Mouse (Mus musculus) gastrocnemius, postnatal 4 days (tissue): ENCODE data around the gene Eml5. TPM values are rescaled to one million over a fixed set of nuclear protein-coding genes. Genes with fewer than 3 reads are reported as not detected.

Experiments
- DNase-seq, 2 experiments: peaks; one replicate each; pipeline ENCODE4 v3.0.0; 2021 to 2022; ENCODE audit warnings: low spot score in 2 of 2, mixed read lengths in 2 of 2
- long read RNA-seq, 2 experiments: library from polyadenylated mRNA; stranded (forward); transcript quantifications; one replicate each; pipeline ENCODE4 v2.0.0; 2021
- total RNA-seq, 2 experiments: library from RNA; stranded (reverse); gene quantifications; 2 replicates each; pipeline ENCODE4 v1.2.3; 2021

Eml5 gene
- total RNA-seq: 1 to 10 TPM; 3.3 to 3.7 TPM
- long read RNA-seq, experiment 1, partial matches to known transcripts: 0 of 2 reads
- long read RNA-seq, experiment 1, other reads (novel, unspliced or antisense): 2 of 2 reads
- long read RNA-seq, experiment 2, partial matches to known transcripts: 0 of 1 reads
- long read RNA-seq, experiment 2, other reads (novel, unspliced or antisense): 1 of 1 reads

DNA sequence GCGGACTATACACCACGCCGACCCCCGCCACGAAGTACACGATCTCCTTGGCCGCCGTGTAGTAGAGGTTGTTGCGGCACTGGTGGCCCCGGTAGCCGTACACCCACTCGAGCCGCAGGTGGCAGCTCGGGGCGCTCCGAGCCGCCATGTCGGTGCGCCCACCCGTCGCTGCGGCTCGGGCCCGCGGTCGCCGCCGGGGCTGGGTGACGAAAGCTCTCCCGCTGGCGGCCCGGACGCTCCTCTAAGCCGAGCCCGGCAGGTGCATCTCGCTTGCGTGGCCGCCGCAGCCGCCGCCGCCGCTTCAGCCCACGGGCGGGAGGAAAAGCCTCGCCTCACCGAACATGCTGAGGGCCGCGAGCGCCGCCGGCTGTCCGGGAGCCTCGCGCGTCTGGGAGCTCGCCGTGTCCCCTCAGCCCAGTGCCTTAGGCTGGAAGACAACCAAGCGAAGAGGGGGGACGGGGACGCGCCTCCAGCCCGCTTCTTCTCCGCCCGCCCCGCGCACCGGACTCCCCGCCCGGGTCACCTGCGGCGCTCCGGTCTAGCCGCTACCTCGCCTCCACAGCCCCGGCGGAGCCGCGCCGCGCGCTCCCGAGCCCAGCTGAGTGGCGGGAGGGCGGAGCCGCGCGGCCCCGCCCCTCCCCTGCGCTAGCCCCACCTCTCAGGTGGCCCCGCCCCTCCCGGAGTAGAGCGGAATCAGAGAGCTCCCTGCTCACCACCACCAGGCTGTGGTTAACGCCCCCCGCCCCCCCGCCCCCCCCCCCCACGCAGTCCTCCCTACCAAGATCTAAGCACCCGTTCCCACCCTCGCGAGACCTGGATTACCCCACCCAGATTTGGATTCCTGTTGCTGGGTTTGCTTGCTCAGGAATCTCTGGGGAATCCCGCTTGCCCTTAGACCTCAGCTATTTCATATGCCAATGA is at the start of gene Eml5:
Gene Eml5 (minus strand): TSS at position 604 of the 921 bp plus-strand sequence.
- DNase-seq: peak; percentile 37 to 74

DNA sequence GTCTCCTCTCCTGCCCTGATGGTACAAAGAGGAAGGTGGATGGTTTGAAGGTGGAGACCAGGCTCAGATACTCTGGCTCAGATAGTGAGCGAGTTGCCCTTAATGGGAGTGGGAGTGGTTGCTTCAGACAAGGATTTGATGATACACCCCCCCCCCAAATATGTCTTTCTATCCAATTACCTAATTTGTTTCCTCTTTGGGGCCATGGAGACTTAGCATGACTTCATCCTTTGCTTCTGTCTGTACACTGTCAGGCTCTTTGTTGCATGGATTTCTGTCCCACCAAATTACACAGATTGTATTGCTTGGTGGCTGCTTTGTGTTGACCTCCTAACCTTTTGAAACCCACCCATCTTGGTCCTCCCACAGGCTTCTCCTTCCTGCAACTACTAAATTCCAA is 31.6 kb upstream of the Eml5 start:
- DNase-seq: no peak

DNA sequence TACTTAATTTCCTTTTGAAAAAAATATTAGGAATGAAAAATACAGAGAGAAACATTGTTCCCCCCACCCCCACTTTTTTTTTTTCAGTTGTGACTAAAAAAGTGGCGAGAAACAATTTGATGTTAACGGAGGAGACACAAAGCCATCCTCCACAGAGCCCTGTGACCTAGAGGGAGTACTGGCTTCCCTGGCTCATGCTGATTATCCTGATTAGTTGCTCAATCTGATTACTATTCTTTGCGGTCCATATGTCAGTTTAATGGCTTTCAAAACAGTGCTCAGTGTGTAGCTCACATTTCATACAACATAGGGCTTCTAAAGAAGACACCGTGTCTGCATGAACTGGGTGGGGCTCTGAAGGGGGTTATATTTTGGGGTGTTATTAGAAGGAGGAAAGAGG is 31.2 kb upstream of the Eml5 start:
- DNase-seq: no peak

DNA sequence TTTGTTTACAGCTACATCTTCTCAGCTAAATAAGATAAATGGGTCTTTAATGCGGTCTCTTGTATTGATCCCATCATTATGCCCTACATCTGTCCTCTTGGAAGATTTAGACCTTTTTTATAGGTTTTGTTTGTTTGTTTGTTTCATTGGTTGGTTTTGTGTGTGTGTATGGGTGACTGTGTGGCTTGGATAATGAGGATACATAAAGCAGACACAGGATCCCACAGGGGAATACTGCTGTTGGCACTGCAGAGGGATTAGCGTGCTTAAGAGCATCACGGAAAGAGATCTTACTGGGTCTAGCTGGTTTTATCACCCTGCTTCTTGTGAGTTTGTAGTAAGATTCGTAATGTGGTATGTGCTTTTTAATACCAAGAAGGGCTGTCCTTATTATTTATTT is 29.9 kb upstream of the Eml5 start:
- DNase-seq: no peak

DNA sequence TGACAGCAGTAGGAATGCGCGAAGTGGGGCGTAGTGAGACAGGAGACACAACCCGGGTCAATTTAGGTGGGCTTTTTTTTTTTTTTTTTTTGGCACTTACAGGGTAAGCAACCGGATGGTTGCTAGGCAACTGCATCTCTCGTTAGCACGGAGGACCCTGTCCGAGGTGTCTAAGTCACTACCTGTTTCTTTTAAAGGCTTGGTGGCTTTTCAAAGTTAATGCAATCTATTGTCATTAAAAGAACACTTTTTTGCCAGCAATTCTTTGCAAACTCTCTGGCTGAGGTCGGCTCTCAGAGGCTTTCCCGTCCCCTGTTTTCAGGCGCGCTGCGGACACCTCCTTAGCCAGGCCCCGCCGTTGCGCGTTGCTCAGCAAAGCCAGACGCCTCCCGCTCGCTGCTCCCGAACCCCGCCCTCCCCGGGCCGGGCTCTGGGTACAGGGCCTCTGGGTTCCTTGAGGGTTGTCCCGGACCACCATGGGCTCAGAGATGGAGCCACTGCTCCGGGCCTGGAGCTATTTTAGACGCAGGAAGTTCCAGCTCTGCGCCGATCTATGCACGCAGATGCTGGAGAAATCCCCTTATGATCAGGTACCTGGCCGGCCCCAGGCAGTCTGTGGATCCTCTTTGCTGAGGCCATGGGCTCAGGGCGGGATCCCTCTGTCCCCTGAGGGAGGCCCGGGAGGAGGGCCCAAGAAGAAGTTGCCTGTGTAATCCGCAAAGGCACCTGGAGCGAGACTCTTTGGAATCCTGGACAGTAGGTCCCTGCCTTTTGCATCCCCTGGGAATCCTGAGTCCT is 19.1 kb upstream of the Eml5 start, which contains the start of gene Ttc8:
Gene Ttc8 (plus strand): TSS at position 381 of the 798 bp plus-strand sequence.
- DNase-seq: peak; percentile 65 to 89

DNA sequence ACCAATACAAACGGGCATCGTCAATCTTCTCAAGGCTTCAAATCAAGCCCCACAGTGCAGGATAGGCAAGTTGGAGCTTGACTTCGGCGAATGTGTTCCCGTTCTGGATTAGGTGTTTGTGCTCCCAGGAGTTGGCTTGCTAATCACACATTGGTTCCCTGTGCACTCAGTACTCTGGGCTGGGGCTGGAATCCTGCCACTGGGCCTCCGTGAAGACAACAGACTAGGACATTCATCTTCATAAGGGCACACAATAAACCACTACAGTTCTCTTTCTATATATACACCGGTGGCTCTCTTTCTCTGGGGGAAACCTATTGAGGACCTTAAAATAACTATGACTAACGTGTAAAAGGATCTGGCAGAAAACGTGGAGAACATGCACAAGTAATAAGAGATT is 8.8 kb upstream of the Eml5 start:
- DNase-seq: no peak

DNA sequence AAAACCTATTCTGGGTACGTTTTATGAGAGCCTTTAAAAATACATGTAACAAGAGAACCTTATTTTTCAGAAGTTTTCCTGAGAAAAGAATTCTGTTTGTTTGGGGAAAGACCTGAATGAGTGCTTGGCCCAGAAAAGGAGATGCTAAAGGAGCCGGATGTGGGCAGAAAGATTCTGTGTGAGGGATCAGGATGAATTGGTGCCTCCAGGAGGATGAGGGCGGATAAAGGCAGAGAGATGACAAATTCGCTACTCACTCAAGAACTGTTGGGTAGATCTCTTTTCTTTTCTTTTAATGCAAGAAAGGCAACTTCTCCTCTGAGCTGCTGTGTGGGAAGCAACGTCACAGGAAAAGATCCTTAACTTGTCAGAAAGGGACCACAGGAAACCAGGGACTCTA is 4.2 kb upstream of the Eml5 start:
- DNase-seq: no peak

DNA sequence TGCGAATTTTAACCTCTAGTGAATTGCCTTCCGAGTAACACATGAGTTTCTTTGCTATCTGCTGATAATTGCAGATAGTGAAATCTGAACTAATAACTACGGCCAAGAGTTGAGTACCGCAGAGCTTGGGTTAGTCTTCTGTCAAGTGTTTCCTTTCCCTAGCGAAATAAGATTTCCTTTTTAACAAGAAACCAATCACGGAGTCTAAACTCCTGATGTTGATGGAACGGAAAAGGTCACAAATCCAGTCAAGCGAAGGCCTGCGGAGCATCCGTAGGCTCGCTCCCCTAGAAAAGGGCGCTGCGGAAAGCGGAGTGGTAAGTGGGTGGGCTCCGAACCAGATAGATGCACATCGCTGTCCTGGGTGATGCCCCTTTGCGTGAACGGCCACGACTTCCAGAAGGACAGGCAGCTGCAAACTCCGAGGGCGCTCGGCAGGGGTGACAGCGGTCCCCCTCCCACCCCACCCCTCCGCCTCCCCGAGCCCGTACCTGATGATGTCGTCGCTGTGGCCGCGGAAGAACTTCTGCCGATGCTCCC is 873 bp downstream of the Eml5 start:
- peak in 1 of 2 experiments; percentile 10 for DNase-seq

DNA sequence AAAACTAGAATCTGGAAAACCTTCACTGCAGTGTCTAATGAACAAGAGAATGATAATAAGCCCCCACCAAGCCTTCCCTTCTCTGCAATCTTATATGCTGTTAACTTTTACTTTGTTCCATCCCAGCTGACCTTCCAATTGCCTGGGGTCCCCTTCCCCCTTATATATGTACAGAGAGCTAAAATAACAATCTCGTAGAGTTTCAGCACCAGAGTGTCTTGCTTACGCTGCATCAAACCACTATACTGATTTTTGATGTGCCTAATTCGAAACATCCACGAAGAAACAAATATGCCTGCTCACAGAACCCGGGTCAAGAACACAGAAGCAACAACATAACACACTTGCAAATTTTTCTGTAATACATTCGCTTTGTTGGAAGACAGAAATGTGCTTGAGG is 1.6 kb downstream of the Eml5 start:
- DNase-seq: no peak

DNA sequence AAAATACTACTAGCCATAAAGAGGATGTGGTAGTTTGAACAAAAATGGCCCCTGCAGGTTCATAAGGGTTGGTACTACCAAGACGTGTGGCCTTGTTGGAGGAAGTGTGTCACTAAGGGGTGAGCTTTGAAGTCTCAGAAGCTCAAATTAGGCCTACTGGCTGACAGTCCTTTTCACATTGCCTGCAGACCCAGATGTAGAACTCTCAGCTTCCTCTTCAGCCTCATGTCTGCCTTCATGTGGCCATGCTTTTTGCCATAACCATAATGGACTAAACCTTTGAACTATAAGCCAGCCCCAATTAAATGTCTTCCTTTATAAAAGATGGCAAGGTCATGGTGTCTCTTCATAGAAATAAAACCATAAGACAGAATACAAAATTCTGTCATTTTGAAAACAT is 4.5 kb downstream of the Eml5 start:
- no peak for DNase-seq

DNA sequence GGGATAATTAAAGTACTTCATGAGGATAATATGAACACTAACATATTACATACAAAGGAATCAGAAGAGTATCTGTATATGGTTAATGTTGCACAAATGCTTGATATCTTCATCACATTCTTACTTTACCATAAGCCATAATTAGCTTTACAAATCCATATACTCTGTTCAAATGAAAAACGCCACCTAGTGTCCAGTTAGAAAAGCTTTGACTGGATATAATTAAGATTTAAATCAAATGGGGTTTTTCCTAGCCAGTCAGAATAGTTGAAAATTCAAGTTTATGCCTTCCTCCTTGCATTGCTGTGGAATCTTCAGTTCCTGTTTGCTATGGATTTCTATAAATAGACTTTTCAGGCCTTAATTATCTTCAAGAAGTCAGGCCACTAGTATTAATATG is 16.8 kb downstream of the Eml5 start:
- DNase-seq: no peak

DNA sequence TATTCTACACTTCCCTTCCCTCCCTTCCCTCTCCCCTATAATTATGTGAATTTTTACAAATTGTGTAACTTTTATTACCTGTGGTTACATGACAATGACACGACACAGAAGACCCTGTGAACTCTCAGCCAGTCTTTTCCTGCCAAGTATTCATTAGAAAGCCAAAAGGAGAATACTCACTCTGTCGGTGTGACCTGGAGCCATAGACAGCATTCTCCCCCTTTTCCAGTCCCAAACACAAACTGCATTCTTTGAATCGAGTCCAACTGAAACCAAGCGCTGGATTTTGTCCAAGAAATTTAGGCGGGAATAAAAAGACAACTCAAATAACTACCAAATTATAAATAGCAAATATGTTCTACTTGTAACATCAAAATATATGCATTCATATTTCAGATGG is 19.5 kb downstream of the Eml5 start:
- no peak for DNase-seq

DNA sequence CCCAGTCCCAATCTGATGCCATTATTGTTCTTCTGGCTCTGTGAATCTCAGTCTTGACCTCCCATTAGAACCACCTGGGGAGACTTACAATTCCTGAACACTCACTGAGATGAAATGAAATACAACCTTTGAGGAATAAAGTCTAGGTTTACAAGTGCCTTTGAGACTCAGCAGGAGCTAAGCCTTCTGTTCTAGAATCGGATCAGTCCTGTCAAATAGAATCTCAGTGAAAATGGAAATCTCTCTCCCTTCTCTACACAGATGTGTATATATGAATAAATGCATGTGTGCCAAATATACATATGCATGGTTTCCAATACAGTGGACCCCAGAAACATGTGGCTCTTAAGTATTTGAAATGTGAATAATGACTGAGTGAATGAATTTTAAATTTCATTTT is 22.6 kb downstream of the Eml5 start:
- DNase-seq: no peak

DNA sequence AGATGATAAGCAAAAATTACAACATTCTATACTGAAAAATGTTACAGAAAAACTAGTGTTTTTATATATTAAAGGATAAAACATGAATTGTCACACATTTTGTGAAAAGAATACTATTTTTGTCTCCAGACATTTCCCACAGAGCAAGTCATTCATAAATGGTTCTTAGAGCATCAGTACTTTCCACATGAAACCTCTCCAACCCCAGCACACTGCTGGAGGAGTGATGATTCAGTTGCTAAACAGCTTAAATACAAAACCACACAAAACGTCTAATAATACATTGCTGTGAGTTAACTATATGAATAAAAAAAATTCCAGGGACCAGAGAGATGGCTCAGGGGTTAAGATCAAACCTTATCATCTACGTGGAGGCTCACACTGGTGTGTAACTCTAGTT is 26.1 kb downstream of the Eml5 start:
- DNase-seq: no peak

DNA sequence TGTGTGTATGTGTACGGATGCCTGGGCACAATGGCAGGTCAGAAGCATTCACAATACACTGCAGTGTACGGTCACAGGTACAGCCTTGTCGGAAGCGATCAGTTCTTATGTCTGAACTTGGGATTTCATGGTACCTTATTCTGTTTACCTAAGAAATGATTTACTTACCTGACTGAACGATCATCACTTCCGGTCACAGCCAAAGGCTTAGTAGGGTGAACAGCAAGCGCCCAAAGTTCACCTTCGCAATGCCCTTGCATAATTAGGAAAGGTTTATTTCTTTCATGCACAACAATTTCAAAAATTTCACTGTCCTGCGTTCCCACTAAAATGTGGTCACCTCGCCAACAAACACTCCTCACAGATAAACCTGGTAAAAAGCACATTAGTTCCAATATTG is 28.4 kb downstream of the Eml5 start:
- DNase-seq: no peak

DNA sequence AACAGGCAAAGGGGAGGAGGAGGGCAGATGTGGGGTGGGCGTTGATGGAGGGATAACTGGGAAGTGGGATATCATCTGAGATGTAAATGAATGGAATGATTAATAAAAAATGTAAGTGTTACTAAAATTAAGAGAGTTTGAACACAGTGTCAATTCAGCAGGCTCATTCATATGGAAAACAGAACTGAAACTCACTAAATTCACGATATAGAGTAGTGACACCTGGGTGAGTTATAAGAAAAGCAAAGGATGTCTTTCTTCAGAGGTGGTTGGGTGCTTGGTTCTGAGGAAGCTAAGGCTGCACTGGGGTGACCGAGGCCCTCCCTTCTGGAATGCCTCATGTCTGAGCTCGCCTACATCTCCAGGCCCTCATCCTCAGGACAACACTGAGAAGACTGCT is 37.8 kb downstream of the Eml5 start:
- no peak for DNase-seq

DNA sequence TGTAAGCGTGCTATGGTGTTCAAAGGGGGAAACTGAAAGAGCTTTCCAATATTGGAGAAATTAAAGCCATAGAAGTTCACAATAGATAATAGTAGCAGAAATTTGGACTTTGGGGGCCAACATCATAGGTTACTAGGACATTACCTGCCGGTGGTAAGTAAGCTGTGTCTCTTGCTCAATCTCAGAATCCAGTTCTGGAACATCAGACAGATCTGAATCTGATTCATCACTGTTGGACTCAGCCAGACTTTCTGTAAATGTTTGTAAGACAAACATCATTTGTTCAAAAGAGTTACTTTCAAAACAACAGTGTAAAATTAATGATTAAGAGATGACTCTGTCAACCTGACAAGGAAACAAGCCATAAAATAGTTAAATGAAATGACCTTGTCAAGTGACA is 41.0 kb downstream of the Eml5 start:
- DNase-seq: no peak

DNA sequence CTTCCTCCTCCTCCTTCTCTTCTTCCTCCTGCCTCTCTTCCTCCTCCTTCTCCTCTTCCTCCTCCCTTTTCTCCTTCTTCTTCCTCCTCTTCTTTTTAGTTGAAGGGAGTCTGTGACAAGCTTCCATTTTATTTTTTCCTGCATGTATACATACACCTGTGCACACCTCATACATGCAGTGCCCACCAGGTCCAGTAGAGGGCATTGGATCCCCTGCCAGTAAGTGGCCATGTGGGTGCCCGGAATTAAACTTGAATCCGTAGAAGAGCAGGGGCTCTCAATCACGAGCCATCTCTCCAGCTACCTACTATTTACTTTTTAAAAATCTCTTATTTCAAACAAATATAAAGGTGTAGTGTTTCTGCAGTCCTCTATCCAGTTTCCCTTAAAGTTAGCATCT is 50.5 kb downstream of the Eml5 start:
- DNase-seq: no peak

DNA sequence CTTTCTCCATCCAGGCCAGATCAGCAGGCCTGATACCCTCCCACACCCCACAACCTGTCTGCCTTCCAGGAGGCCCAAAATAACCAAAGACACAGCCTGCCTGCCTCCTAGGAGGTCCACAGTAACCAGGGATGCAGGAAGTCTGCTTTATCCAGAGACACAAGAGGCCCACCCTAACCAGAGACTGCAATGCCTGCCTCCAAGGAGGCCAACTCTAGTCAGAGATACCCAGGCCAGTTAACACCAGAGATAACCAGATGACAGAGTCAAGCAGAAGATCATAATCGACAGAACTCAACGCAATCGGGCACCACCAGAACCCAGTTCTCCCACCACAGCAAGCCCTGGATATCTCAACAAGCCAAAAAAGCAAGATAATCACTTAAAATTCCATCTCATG is 56.5 kb downstream of the Eml5 start:
- DNase-seq: no peak

DNA sequence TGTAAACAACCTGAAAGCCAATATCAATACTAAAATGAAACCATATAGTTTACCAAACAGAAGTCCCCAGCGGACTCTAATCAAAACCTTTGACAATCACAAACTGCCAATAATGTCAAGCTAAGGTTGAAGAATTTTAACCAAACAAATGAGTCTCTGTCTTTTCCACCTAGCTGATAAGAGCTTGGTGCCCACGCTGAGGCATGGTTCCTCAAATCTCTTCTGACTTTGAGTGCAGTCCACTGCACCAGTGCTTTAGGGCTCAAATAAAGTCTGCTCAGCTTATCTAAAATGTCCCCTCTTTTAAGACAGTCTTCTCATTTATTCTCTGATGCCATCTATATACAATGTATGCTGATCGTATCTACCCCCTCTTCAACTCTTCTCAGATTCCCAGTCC is 61.1 kb downstream of the Eml5 start:
- DNase-seq: no peak

DNA sequence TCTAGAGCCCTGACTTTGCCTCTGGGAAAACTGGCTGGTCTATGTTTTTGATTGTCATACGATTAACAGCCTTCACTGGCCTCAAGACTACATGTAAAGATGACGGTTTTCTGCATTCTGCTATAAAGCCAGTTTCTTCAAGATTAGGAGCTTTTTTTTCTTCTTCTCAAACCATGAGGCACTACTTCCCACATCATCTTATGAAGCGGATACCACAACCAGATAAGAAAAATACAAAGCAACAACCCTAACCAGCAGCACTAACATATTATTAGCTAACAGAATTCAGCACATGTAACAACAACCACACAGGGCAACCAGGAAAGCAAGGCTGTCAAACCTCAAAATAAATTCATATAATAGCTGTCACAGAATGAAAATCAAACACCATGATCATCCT is 63.3 kb downstream of the Eml5 start:
- DNase-seq: no peak

DNA sequence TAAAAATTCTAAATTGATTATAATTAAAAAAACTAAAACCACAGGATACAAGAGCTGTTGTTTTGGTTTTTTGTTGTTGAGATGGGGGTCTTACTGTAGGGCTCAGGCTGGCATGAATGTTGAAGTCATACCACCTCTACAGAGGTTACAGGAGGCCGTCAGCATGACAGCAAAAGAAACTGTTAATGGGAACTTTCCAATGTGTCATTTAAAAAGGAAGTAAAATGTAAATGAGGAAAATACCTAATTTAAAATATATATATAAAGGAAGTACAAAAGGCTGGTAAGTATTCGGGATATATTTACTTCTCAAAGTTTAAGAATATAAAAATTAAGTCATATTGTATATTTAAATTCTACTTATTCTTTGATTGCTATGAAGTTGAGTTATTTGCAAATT is 65.8 kb downstream of the Eml5 start:
- DNase-seq: no peak
